Mouse (Mus musculus) hindlimb bud, embryonic 11.5 days (tissue): ENCODE measurements around the gene Rps21.

Experiments
- DNase-seq: peaks from one replicate; pipeline ENCODE4 v3.0.0-alpha.2; 2012; ENCODE audit warnings: low read depth, low spot score; ENCODE audit errors: extremely low spot score

The Rps21 gene

GRCm38 (mm10) chr2:180279321-180279720 is 22.1 kb downstream of the Rps21 start:
- no peak for DNase-seq

DNA sequence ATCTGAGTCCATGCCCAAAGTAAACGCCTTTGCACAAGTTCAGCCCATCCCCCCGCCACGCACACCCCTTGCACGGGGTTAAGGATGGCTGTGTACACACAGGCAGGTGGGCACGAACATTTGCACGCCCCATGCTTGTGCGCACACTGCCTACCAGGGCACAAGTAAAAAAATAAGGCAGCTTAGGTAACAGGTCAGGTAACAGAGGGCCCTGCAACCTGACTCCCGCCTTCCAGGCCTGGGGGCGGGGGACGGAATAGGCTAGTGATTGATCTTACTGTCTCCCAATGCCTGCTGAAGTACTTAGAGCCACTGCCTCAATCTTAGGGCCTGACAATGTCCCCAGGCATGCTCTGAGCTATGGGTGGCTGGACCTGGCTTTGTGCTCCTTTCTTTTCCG is 31.8 kb downstream of the Rps21 start:
- no peak for DNase-seq

DNA sequence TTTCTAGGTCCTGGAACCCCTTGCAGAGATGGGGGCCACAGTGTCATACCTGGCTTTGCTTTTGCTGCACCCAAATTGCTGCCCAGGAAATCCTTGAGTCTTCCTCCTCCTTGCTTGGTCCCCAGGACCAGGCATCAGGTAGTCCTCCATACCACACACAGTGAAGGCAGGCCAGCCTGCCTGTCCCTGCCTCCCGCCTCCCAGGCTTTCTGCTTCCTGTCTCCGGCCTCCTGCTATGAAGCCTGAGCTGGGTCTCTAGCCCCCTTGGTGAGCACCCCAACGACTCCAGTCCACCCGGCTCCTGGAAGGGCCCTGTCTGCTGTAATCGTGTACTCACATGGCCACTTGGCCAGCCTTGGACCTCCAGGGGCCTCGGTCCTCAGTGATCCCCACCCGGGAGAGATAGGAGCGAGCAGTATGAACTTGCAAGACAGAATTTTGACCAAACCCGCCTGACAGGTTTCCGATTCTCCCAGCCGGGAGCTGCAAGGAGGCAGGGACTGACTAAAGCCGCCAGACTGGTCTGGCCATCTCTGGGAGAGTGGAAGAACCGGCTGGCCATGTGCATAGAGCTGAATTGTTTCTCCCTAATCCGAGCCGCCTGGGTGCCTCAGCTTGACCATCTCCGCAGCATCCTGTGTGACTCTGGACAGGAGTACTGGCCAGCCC is 32.4 kb downstream of the Rps21 start, which contains the start of gene Rbbp8nl:
Rbbp8nl (minus strand) TSS at position 440 of the 669 bp plus-strand sequence.
- no peak for DNase-seq

DNA sequence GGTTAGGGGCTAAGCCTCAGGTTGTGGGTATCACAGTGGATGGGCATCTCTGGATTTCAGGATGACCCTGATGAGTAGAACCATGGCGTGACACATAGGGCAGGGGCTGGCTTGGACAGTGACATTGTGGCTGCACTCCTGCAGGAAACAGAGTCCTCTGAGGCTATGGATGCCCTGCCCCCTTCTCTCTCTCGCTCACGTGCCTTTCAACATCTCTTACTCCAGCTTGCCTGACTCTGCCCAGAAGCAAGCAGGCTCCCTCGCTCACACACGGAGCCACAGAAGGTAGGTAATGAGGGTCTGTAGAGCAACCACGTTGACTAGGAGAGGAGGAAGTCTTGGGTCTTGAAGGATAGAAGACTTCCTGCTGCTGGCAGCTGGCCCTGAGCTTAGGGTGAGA is 33.3 kb downstream of the Rps21 start:
- no peak for DNase-seq

- no peak for DNase-seq
Measured at GRCm38 (mm10) chr2:180291566-180291965, 34.4 kb downstream of the Rps21 start.

- no peak for DNase-seq
Measured at GRCm38 (mm10) chr2:180292026-180292425, 34.8 kb downstream of the Rps21 start.

DNA sequence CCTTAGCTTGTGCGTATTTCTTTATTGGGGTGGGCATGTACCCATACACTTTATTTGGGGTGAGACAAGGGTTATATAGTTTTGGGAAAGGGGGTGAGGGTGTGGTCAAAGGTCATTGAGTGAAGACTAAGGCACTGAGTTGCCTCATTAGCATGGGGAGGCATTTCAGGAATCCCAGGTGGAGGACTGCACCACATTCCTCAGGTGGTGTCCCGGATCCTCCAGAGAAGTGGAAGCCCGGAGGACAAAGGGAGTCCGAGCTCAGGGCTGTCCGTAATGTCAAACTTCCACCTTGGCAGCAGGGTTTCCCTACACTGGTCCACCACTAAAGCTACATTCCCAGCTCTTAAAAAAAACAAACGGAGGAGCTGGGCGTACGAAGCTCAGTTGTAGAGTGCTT is 35.7 kb downstream of the Rps21 start:
- DNase-seq, result no peak

- DNase-seq, result no peak
Measured at GRCm38 (mm10) chr2:180300252-180300651, 43.1 kb downstream of the Rps21 start.

DNA sequence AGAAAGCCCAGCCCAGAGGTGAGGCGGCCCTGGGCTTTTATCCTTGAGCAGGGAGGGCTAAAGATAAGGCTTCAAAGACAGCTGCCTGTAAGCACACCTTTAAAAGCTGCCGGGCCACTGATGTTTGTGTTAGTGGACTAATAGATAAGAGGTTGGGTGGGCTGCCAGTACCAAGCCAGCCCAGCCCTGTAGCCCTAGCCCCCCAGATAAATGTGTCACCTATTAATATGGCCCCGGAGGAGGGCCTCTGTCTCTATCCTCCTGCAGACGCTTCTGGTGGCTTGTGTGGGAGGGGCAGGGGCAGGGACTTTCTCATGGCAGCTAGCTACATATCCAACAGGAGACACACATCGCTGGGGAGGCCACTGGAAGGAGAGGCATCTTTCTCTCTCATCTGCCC is 43.6 kb downstream of the Rps21 start:
- DNase-seq, result no peak

DNA sequence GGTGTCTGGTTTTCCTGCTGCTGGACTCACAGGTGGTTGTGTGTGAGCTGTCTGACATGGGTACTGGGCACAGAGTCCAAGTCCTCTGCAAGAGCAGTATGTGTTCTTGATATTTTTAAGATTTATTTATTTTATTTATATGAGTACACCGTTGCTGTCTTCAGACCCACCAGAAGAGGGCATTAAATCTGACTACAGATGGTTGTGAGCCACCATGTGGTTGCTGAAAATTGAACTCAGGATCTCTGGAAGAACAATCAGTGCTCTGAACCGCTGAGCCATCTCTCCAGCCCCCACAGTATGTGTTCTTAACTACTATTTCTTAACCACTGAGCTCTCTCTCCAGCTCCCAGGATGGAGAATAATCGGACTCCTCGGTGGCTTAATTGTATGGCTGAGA is 45.0 kb downstream of the Rps21 start:
- no peak for DNase-seq

DNA sequence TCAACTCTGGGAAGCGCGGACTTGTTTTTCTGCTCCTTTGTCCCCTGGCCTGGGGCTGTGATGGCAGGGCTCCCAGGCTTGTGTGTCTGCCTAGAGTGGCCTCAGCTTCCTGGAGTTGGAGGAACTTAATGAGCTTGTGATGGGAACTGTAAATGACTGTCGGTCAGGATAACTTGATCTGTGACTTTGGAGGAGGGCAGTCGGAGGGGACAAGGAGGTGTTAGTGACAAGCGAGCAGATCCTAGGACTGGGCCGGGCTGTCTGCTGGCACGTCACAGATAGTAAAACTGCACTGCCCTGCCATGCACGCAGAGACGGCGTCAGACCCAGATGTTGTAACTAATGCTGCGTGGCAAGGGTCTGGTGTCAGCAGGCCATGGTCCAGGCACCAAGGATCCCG is 46.3 kb downstream of the Rps21 start:
- DNase-seq, result no peak

- DNase-seq, result no peak
Measured at GRCm38 (mm10) chr2:180304554-180304953, 47.4 kb downstream of the Rps21 start.

DNA sequence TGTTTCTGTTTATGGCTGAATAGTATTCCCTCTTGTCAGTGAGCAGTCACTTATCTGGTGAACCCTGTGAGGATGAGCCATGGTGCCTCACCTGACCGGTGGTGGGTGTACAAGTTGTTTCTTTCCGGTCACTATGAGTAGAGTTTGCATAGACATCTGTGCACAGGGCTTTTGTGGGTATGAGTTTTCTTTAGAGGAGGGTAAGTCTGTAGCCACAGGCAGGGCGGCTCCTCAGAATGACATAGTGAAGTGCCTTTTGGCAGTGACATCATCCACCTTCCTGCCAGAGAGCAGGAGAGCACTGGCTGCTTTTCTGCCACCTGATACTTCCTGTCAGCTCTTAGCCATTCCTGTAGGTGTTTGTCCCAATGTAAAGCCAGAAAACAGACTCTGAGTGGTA is 48.3 kb downstream of the Rps21 start:
- DNase-seq, result no peak

- DNase-seq, result no peak
Measured at GRCm38 (mm10) chr2:180306009-180306408, 48.8 kb downstream of the Rps21 start.

GRCm38 (mm10) chr2:180306423-180307168 is 49.4 kb downstream of the Rps21 start:
- DNase-seq, result no peak

- DNase-seq, result no peak
Measured at GRCm38 (mm10) chr2:180307680-180308079, 50.5 kb downstream of the Rps21 start.
